Mouse (Mus musculus) stomach, embryonic 14.5 days (tissue): Measurements from ENCODE around the gene Slc35f1. TPM values are rescaled to one million over a fixed set of nuclear protein-coding genes. Genes with fewer than 3 reads are reported as not detected.

Source experiments
- ATAC-seq: fragments of 200-750 bp; cut with Nextera tagmentation; 2 replicates; pipeline ENCODE4 v1.8.0; 2017; ENCODE audit warnings: low read depth, moderate TSS enrichment; ENCODE audit not compliant: insufficient number of reproducible peaks, insufficient read depth, low FRiP score
- H3K27ac ChIP-seq: fragments of 300-500 bp; sonication (generic); 2 replicates; pipeline ENCODE4 v1.5.1; 2014; ENCODE audit warnings: mild to moderate bottlenecking, low read length, moderate library complexity, mixed read lengths
- H3K27me3 ChIP-seq: fragments of 300-500 bp; sonication (generic); 2 replicates; pipeline ENCODE4 v1.6.1; 2014; ENCODE audit warnings: low read length, control low read depth, mixed read lengths; ENCODE audit not compliant: control insufficient read depth, insufficient read depth
- H3K36me3 ChIP-seq: fragments of 300-500 bp; sonication (generic); 2 replicates; pipeline ENCODE4 v1.6.1; 2014; ENCODE audit warnings: mild to moderate bottlenecking, control low read depth, low read length, moderate library complexity, mixed read lengths; ENCODE audit not compliant: control insufficient read depth, insufficient read depth
- H3K4me1 ChIP-seq: fragments of 300-500 bp; sonication (generic); 2 replicates; pipeline ENCODE4 v1.6.1; 2014; ENCODE audit warnings: low read length, control low read depth, mixed read lengths; ENCODE audit not compliant: control insufficient read depth, insufficient read depth
- H3K4me2 ChIP-seq: fragments of 300-500 bp; sonication (generic); replicated peaks from 2 replicates; pipeline ENCODE4 v1.6.1; 2014; ENCODE audit warnings: low read depth, low read length, control low read depth
- H3K4me3 ChIP-seq: fragments of 300-500 bp; sonication (generic); 2 replicates; pipeline ENCODE4 v1.5.1; 2014; ENCODE audit warnings: low read depth, low read length, control low read depth
- H3K9ac ChIP-seq: fragments of 300-500 bp; sonication (generic); replicated peaks from 2 replicates; pipeline ENCODE4 v1.6.1; 2014; ENCODE audit warnings: low read depth, mild to moderate bottlenecking, control low read depth, low read length, moderate library complexity, mixed read lengths
- H3K9me3 ChIP-seq: fragments of 300-500 bp; sonication (generic); 2 replicates; pipeline ENCODE4 v1.6.1; 2016; ENCODE audit warnings: low read depth, low read length, control low read depth; ENCODE audit not compliant: control insufficient read depth
- WGBS: fragments of 180-500 bp; shearing (Covaris S2); extraction: QIAGEN DNeasy Blood & Tissue Kit; methylation state at CpG from one replicate; pipeline ENCODE4 v1.1.7; 2014; 5-methylcytosine and 5-hydroxymethylcytosine counted together
- polyA plus RNA-seq: library from polyadenylated mRNA; unstranded; fragments of >200 nt; fragmentation: Nextera tagmentation; extraction: Ambion mirVana; gene quantifications from 2 replicates; pipeline ENCODE4 v1.2.1, GENCODE M21; 2014

Gene Slc35f1
- polyA plus RNA-seq, 1 experiment from 2014 or later: 3.4 TPM

- Histone ChIP-seq H3K4me3 (no peak overlapping the region), H3K4me2 (no peak overlapping the region), H3K9ac (no peak overlapping the region), H3K4me1 (no peaks in the 10 kb centered on the region), H3K27me3 (no peaks in the 10 kb centered on the region), H3K36me3 (no peaks in the 10 kb centered on the region), H3K27ac (no peak overlapping the region), H3K9me3 (no peaks in the 10 kb centered on the region)
- no peak for ATAC-seq
- WGBS: 88% methylated on average over 3 of the region's 3 CpGs
Observed at GRCm38 (mm10) chr10:52926330-52926729, 236.0 kb downstream of the Slc35f1 start.

- no peak for ATAC-seq
- WGBS: 65% methylated on average over 1 of the region's 1 CpGs
- H3K4me3 ChIP-seq: no peak overlapping the region
Observed at GRCm38 (mm10) chr10:52932159-52932558, 241.8 kb downstream of the Slc35f1 start.

GRCm38 (mm10) chr10:52934615-52935014 lies 244.3 kb downstream of the Slc35f1 start:
- Histone ChIP-seq H3K27me3 (no peaks in the 10 kb centered on the region), H3K4me3 (no peak overlapping the region), H3K4me1 (no peaks in the 10 kb centered on the region), H3K4me2 (no peak overlapping the region), H3K27ac (no peak overlapping the region), H3K9me3 (no peaks in the 10 kb centered on the region), H3K9ac (no peak overlapping the region), H3K36me3 (no peaks in the 10 kb centered on the region)
- no peak for ATAC-seq

More at GRCm38 (mm10) chr10:52932159-52932558, 241.8 kb downstream of the Slc35f1 start:
- H3K4me1 ChIP-seq: no peaks in the 10 kb centered on the region
- no peak overlapping the region for H3K27ac ChIP-seq
- no peaks in the 10 kb centered on the region for H3K36me3 ChIP-seq
- H3K9ac ChIP-seq: no peak overlapping the region
- no peaks in the 10 kb centered on the region for H3K9me3 ChIP-seq
- no peak overlapping the region for H3K4me2 ChIP-seq
- no peaks in the 10 kb centered on the region for H3K27me3 ChIP-seq

GRCm38 (mm10) chr10:52940111-52940830 lies 249.9 kb downstream of the Slc35f1 start:
- no peak for ATAC-seq
- no peaks in the 10 kb centered on the region for H3K36me3 ChIP-seq
- H3K4me2 ChIP-seq: no peak overlapping the region
- H3K4me1 ChIP-seq: no peaks in the 10 kb centered on the region
- H3K27ac ChIP-seq: no peak overlapping the region
- H3K9ac ChIP-seq: no peak overlapping the region
- no peak overlapping the region for H3K4me3 ChIP-seq
- no peaks in the 10 kb centered on the region for H3K9me3 ChIP-seq
- WGBS: 79% methylated on average over 1 of the region's 1 CpGs
- H3K27me3 ChIP-seq: no peaks in the 10 kb centered on the region

GRCm38 (mm10) chr10:52940831-52941216 lies 250.5 kb downstream of the Slc35f1 start:
- Histone ChIP-seq H3K9me3 (no peaks in the 10 kb centered on the region), H3K27ac (no peak overlapping the region), H3K4me3 (no peak overlapping the region), H3K9ac (no peak overlapping the region), H3K36me3 (no peaks in the 10 kb centered on the region), H3K27me3 (no peaks in the 10 kb centered on the region), H3K4me1 (no peaks in the 10 kb centered on the region), H3K4me2 (no peak overlapping the region)
- no peak for ATAC-seq
- 77% methylated on average over 5 of the region's 5 CpGs for WGBS

- H3K4me2 ChIP-seq: no peak overlapping the region
- no peaks in the 10 kb centered on the region for H3K4me1 ChIP-seq
- no peaks in the 10 kb centered on the region for H3K27me3 ChIP-seq
- ATAC-seq: no peak
- no peak overlapping the region for H3K4me3 ChIP-seq
- no peak overlapping the region for H3K9ac ChIP-seq
- H3K27ac ChIP-seq: no peak overlapping the region
- 81% methylated on average over 3 of the region's 3 CpGs for WGBS
- no peaks in the 10 kb centered on the region for H3K36me3 ChIP-seq
- H3K9me3 ChIP-seq: no peaks in the 10 kb centered on the region
Observed at GRCm38 (mm10) chr10:52952581-52952980, 262.2 kb downstream of the Slc35f1 start.

GRCm38 (mm10) chr10:52956728-52957127 lies 266.4 kb downstream of the Slc35f1 start:
- H3K4me3 ChIP-seq: no peak overlapping the region
- H3K9me3 ChIP-seq: no peaks in the 10 kb centered on the region
- no peak overlapping the region for H3K4me2 ChIP-seq
- no peaks in the 10 kb centered on the region for H3K4me1 ChIP-seq
- no peaks in the 10 kb centered on the region for H3K36me3 ChIP-seq
- H3K27me3 ChIP-seq: no peaks in the 10 kb centered on the region
- no peak for ATAC-seq
- H3K9ac ChIP-seq: no peak overlapping the region
- 67% methylated on average over 4 of the region's 4 CpGs for WGBS
- no peak overlapping the region for H3K27ac ChIP-seq

- no peaks in the 10 kb centered on the region for H3K36me3 ChIP-seq
- H3K27me3 ChIP-seq: no peaks in the 10 kb centered on the region
- no peak overlapping the region for H3K4me3 ChIP-seq
- H3K9ac ChIP-seq: no peak overlapping the region
- no peak overlapping the region for H3K27ac ChIP-seq
- no peak for ATAC-seq
- no peak overlapping the region for H3K4me2 ChIP-seq
- 93% methylated on average over 1 of the region's 1 CpGs for WGBS
- H3K9me3 ChIP-seq: no peaks in the 10 kb centered on the region
- H3K4me1 ChIP-seq: no peaks in the 10 kb centered on the region
Observed at GRCm38 (mm10) chr10:52979251-52979650, 288.9 kb downstream of the Slc35f1 start.

GRCm38 (mm10) chr10:52982836-52983235 lies 292.5 kb downstream of the Slc35f1 start:
- Histone ChIP-seq H3K4me1 (no peaks in the 10 kb centered on the region), H3K4me2 (no peak overlapping the region), H3K9ac (no peak overlapping the region), H3K4me3 (no peak overlapping the region), H3K9me3 (no peaks in the 10 kb centered on the region), H3K27me3 (no peaks in the 10 kb centered on the region), H3K27ac (no peak overlapping the region), H3K36me3 (no peaks in the 10 kb centered on the region)
- WGBS: 47% methylated on average over 1 of the region's 1 CpGs
- ATAC-seq: no peak
